Mouse (Mus musculus): ENCODE measurements at regions not wholly inside any gene's neighbourhood (a gene's known extent, or its start where the extent isn't known, plus 50 kb on each side); places are given as distances from the start of the nearest gene placed in this dataset.

GRCm38 (mm10) chr1:185741034-185741890 lies 286.6 kb downstream of the Slc30a10 start:
- Histone ChIP-seq H3K4me1 (ENCODE audit: control insufficient read depth in 2 of 2, insufficient read depth in 2 of 2, low read length in 2 of 2, poor library complexity in 1 of 2) (no peaks in the 10 kb centered on the region), H3K4me3 (ENCODE audit: insufficient read depth in 1 of 2, low read depth in 1 of 2, low read length in 2 of 2, poor library complexity in 1 of 2, severe bottlenecking in 1 of 2) (no peak overlapping the region)
- no peak for TF ChIP-seq ZC3H11A (IDR thresholded peaks at IDR 0.05; ENCODE audit: borderline replicate concordance, low read depth, low read length)
- TF ChIP-seq MAFK (IDR thresholded peaks at IDR 0.05; ENCODE audit: insufficient read depth, low read depth, low read length) = no peak
- no peak for TF ChIP-seq CHD2 (IDR thresholded peaks at IDR 0.05; ENCODE audit: low read depth, low read length)
- TF ChIP-seq ZNF384 (IDR thresholded peaks at IDR 0.05; ENCODE audit: low read depth, low read length) = no peak
- no peak for TF ChIP-seq HCFC1 (IDR thresholded peaks at IDR 0.05; ENCODE audit: borderline replicate concordance, insufficient read depth, low read length)

GRCm38 (mm10) chr1:185749251-185749650 lies 294.6 kb downstream of the Slc30a10 start:
- H3K4me3 ChIP-seq (ENCODE audit: insufficient read depth in 1 of 2, low read depth in 1 of 2, low read length in 2 of 2, poor library complexity in 1 of 2, severe bottlenecking in 1 of 2) = no peak overlapping the region
- H3K27ac ChIP-seq (ENCODE audit: insufficient read depth, low read depth, low read length, poor library complexity, severe bottlenecking) = no peak overlapping the region
- no peak for TF ChIP-seq HCFC1 (IDR thresholded peaks at IDR 0.05; ENCODE audit: borderline replicate concordance, insufficient read depth, low read length)
- no peak for TF ChIP-seq MAFK (IDR thresholded peaks at IDR 0.05; ENCODE audit: insufficient read depth, low read depth, low read length)
- no peak for TF ChIP-seq CHD2 (IDR thresholded peaks at IDR 0.05; ENCODE audit: low read depth, low read length)
- in situ Hi-C loops (cut with MboI; ENCODE audit: low sequenced_read_pairs in 2 of 2, unreplicated experiment in 2 of 2) = no loop called here
- no peaks in the 10 kb centered on the region for H3K36me3 ChIP-seq (ENCODE audit: control insufficient read depth, insufficient read depth, low read length, poor library complexity, severe bottlenecking)
- no peak for DNase-seq (ENCODE audit: low read depth, low spot score)
- no peak overlapping the region for H3K9ac ChIP-seq (ENCODE audit: insufficient read depth, low read depth, low read length, poor library complexity, severe bottlenecking)
- no peaks in the 10 kb centered on the region for H3K4me1 ChIP-seq (ENCODE audit: control insufficient read depth in 2 of 2, insufficient read depth in 2 of 2, low read length in 2 of 2, poor library complexity in 1 of 2)
- H3K9me3 ChIP-seq (ENCODE audit: control insufficient read depth, insufficient read depth, low read depth, low read length) = no peaks in the 10 kb centered on the region

More at GRCm38 (mm10) chr1:185741034-185741890, 286.6 kb downstream of the Slc30a10 start:
- DNase-seq (ENCODE audit: low read depth, low spot score) = no peak
- H3K27ac ChIP-seq (ENCODE audit: insufficient read depth, low read depth, low read length, poor library complexity, severe bottlenecking) = no peak overlapping the region
- in situ Hi-C loops (cut with MboI; ENCODE audit: low sequenced_read_pairs in 2 of 2, unreplicated experiment in 2 of 2) = no loop called here
- H3K36me3 ChIP-seq (ENCODE audit: control insufficient read depth, insufficient read depth, low read length, poor library complexity, severe bottlenecking) = no peaks in the 10 kb centered on the region
- no peak overlapping the region for H3K9ac ChIP-seq (ENCODE audit: insufficient read depth, low read depth, low read length, poor library complexity, severe bottlenecking)
- H3K9me3 ChIP-seq (ENCODE audit: control insufficient read depth, insufficient read depth, low read depth, low read length) = no peaks in the 10 kb centered on the region

GRCm38 (mm10) chr1:185754486-185755290 lies 300.0 kb downstream of the Slc30a10 start:
- H3K9me3 ChIP-seq (ENCODE audit: control insufficient read depth, insufficient read depth, low read depth, low read length) = no peaks in the 10 kb centered on the region
- no peak overlapping the region for H3K4me3 ChIP-seq (ENCODE audit: insufficient read depth in 1 of 2, low read depth in 1 of 2, low read length in 2 of 2, poor library complexity in 1 of 2, severe bottlenecking in 1 of 2)
- H3K36me3 ChIP-seq (ENCODE audit: control insufficient read depth, insufficient read depth, low read length, poor library complexity, severe bottlenecking) = no peaks in the 10 kb centered on the region
- H3K9ac ChIP-seq (ENCODE audit: insufficient read depth, low read depth, low read length, poor library complexity, severe bottlenecking) = no peak overlapping the region
- no peak for TF ChIP-seq HCFC1 (IDR thresholded peaks at IDR 0.05; ENCODE audit: borderline replicate concordance, insufficient read depth, low read length)
- no peak for TF ChIP-seq CHD2 (IDR thresholded peaks at IDR 0.05; ENCODE audit: low read depth, low read length)
- in situ Hi-C loops (cut with MboI; ENCODE audit: low sequenced_read_pairs in 2 of 2, unreplicated experiment in 2 of 2) = no loop called here
- H3K4me1 ChIP-seq (ENCODE audit: control insufficient read depth in 2 of 2, insufficient read depth in 2 of 2, low read length in 2 of 2, poor library complexity in 1 of 2) = no peaks in the 10 kb centered on the region
- H3K27ac ChIP-seq (ENCODE audit: insufficient read depth, low read depth, low read length, poor library complexity, severe bottlenecking) = no peak overlapping the region
- DNase-seq (ENCODE audit: low read depth, low spot score) = no peak

DNA sequence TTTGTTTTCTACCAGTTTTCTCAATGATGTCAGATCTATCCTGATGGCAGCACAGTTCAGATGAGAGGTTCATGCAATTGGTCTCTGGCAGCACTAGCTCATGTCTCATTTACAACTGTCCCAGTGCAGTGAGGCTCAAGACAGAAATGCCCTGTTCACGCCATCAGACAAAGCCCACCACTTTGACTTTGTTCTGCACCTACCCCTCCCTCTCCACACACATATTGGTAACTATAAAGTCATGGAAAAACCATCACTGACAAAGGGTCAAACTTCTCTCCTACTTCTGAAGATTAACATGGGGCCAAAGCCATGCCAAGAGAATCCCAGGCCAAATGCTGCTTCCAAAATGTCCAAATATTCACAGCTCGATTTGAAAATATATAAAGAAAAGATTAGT lies 302.7 kb downstream of the Slc30a10 start:
- Histone ChIP-seq H3K9me3 (ENCODE audit: control insufficient read depth, insufficient read depth, low read depth, low read length) (no peaks in the 10 kb centered on the region), H3K36me3 (ENCODE audit: control insufficient read depth, insufficient read depth, low read length, poor library complexity, severe bottlenecking) (no peaks in the 10 kb centered on the region), H3K27ac (ENCODE audit: insufficient read depth, low read depth, low read length, poor library complexity, severe bottlenecking) (no peak overlapping the region), H3K4me1 (ENCODE audit: control insufficient read depth in 2 of 2, insufficient read depth in 2 of 2, low read length in 2 of 2, poor library complexity in 1 of 2) (no peaks in the 10 kb centered on the region), H3K4me3 (ENCODE audit: insufficient read depth in 1 of 2, low read depth in 1 of 2, low read length in 2 of 2, poor library complexity in 1 of 2, severe bottlenecking in 1 of 2) (no peak overlapping the region), H3K9ac (ENCODE audit: insufficient read depth, low read depth, low read length, poor library complexity, severe bottlenecking) (no peak overlapping the region)
- TF ChIP-seq MAFK (IDR thresholded peaks at IDR 0.05; ENCODE audit: insufficient read depth, low read depth, low read length) (no peak), CHD2 (IDR thresholded peaks at IDR 0.05; ENCODE audit: low read depth, low read length) (no peak), HCFC1 (IDR thresholded peaks at IDR 0.05; ENCODE audit: borderline replicate concordance, insufficient read depth, low read length) (no peak), ZC3H11A (IDR thresholded peaks at IDR 0.05; ENCODE audit: borderline replicate concordance, low read depth, low read length) (no peak), ZNF384 (IDR thresholded peaks at IDR 0.05; ENCODE audit: low read depth, low read length) (no peak)
- in situ Hi-C loops (cut with MboI; ENCODE audit: low sequenced_read_pairs in 2 of 2, unreplicated experiment in 2 of 2) = no loop called here
- DNase-seq (ENCODE audit: low read depth, low spot score) = no peak
